Mouse (Mus musculus) erythroid progenitor cell, adult 5-6 weeks (primary cell): ENCODE data around the gene Zhx3. TPM values are rescaled to one million over a fixed set of nuclear protein-coding genes. Genes with fewer than 3 reads are reported as not detected.

Source experiments
- ATAC-seq: replicated peaks from 2 replicates; pipeline ENCODE4 v1.8.0; 2016; ENCODE audit warnings: moderate number of reproducible peaks, mild to moderate bottlenecking, moderate TSS enrichment, inconsistent platforms; ENCODE audit not compliant: poor library complexity, low FRiP score, severe bottlenecking
- total RNA-seq, 2 experiments: library from RNA; stranded (forward) in 1 of 2; stranded (reverse) in 1 of 2; fragments of 150-400 nt in 1 of 2; fragments of 186-747, 209-891 nt in 1 of 2; gene quantifications; 2 replicates each; pipeline versions ENCODE4 v1.2.3 to v1.2.4; 2015 to 2017; ENCODE audit warnings: low replicate concordance in 2 of 2

Gene Zhx3
- total RNA-seq, 2 experiments from 2014 or later, result 2.1 TPM

- no peak for ATAC-seq
Observed at GRCm38 (mm10) chr2:160700271-160700670, 172.5 kb downstream of the Zhx3 start.

Other genes with a start within 250 kb of the Zhx3 start
- gene Top1, start 227.1 kb downstream of the Zhx3 start, total RNA-seq (2015; ENCODE audit: low replicate concordance), result 104 and 114 TPM in 2 replicates
- gene Top1, start 227.1 kb downstream of the Zhx3 start, total RNA-seq (2017; ENCODE audit: low replicate concordance), result 172 and 184 TPM in 2 replicates
- 2.2 and 7.5 TPM in 2 replicates for gene Plcg1, start 141.7 kb downstream of the Zhx3 start, total RNA-seq (2015; ENCODE audit: low replicate concordance)
- gene Plcg1, start 141.7 kb downstream of the Zhx3 start, total RNA-seq (2017; ENCODE audit: low replicate concordance), result 3.0 and 11.6 TPM in 2 replicates
- not detected in 2 replicates for gene Lpin3, start 7.7 kb upstream of the Zhx3 start, total RNA-seq (2015; ENCODE audit: low replicate concordance)
- gene Lpin3, start 7.7 kb upstream of the Zhx3 start, total RNA-seq (2017; ENCODE audit: low replicate concordance), result not detected in 2 replicates
- not detected in 2 replicates for gene Emilin3, start 39.3 kb upstream of the Zhx3 start, total RNA-seq (2015; ENCODE audit: low replicate concordance)
- gene Emilin3, start 39.3 kb upstream of the Zhx3 start, total RNA-seq (2017; ENCODE audit: low replicate concordance), result not detected in 2 replicates
- gene Chd6, start 236.1 kb upstream of the Zhx3 start, total RNA-seq (2015; ENCODE audit: low replicate concordance), result 33.5 and 45.8 TPM in 2 replicates
- gene Chd6, start 236.1 kb upstream of the Zhx3 start, total RNA-seq (2017; ENCODE audit: low replicate concordance), result 30.5 and 33.4 TPM in 2 replicates